Mouse (Mus musculus) forebrain, embryonic 14.5 days (tissue): ENCODE data around the gene Dtd1. TPM values are rescaled to one million over a fixed set of nuclear protein-coding genes. Genes with fewer than 3 reads are reported as not detected.

ENCODE experiments used
- ATAC-seq: fragments of 200-750 bp; cut with Nextera tagmentation; 2 replicates; pipeline ENCODE4 v1.8.0; 2017; ENCODE audit warnings: mild to moderate bottlenecking, moderate library complexity
- DNase-seq: peaks from one replicate; pipeline ENCODE4 v3.0.0-alpha.2; 2015; ENCODE audit warnings: low spot score
- H3K27ac ChIP-seq: fragments of 300-500 bp; sonication (generic); 2 replicates; pipeline ENCODE4 v1.5.1; 2014; ENCODE audit warnings: low read depth, mild to moderate bottlenecking, control low read depth, low read length, moderate library complexity
- H3K27me3 ChIP-seq: fragments of 300-500 bp; sonication (generic); replicated peaks from 2 replicates; pipeline ENCODE4 v1.6.1; 2014; ENCODE audit warnings: low read length, control low read depth, mixed read lengths; ENCODE audit not compliant: control insufficient read depth, insufficient read depth
- H3K36me3 ChIP-seq: fragments of 300-500 bp; sonication (generic); 2 replicates; pipeline ENCODE4 v1.6.1; 2014; ENCODE audit warnings: low read length, control low read depth; ENCODE audit not compliant: control insufficient read depth, insufficient read depth
- H3K4me1 ChIP-seq: fragments of 300-500 bp; sonication (generic); 2 replicates; pipeline ENCODE4 v1.6.1; 2014; ENCODE audit warnings: antibody characterized with exemption, low read length, control low read depth; ENCODE audit not compliant: control insufficient read depth, insufficient read depth
- H3K4me2 ChIP-seq: fragments of 300-500 bp; sonication (generic); 2 replicates; pipeline ENCODE4 v1.6.1; 2014; ENCODE audit warnings: mild to moderate bottlenecking, control low read depth, low read length
- H3K4me3 ChIP-seq: fragments of 300-500 bp; sonication (generic); 2 replicates; pipeline ENCODE4 v1.5.1; 2014; ENCODE audit warnings: low read depth, low read length, control low read depth
- H3K9ac ChIP-seq: fragments of 300-500 bp; sonication (generic); 2 replicates; pipeline ENCODE4 v1.6.1; 2014; ENCODE audit warnings: mild to moderate bottlenecking, low read length, control low read depth, moderate library complexity
- H3K9me3 ChIP-seq: fragments of 300-500 bp; sonication (generic); replicated peaks from 2 replicates; pipeline ENCODE4 v1.6.1; 2016; ENCODE audit warnings: low read length, control low read depth, mixed read lengths; ENCODE audit not compliant: control insufficient read depth
- WGBS: fragments of 180-500 bp; shearing (Covaris S2); extraction: QIAGEN DNeasy Blood & Tissue Kit; methylation state at CpG from one replicate; pipeline ENCODE4 v1.1.7; 2014; 5-methylcytosine and 5-hydroxymethylcytosine counted together
- polyA plus RNA-seq: library from polyadenylated mRNA; unstranded; fragments of >200 nt; fragmentation: Nextera tagmentation; extraction: Ambion mirVana; gene quantifications from 2 replicates; pipeline ENCODE4 v1.2.1, GENCODE M21; 2014

The Dtd1 gene
- polyA plus RNA-seq, 1 experiment from 2014 or later = 69.7 TPM

- H3K27ac ChIP-seq = no peak overlapping the region
- no peak for DNase-seq
- 93% methylated on average over 5 of the region's 5 CpGs for WGBS
- H3K9ac ChIP-seq = no peak overlapping the region
- H3K4me2 ChIP-seq = no peak overlapping the region
- ATAC-seq = no peak
- no peak overlapping the region for H3K4me3 ChIP-seq
- H3K4me1 ChIP-seq = peaks cover 7% of the 10 kb centered on the region
- no peaks in the 10 kb centered on the region; the same call in 1 of the 2 replicates for H3K9me3 ChIP-seq
- H3K36me3 ChIP-seq = no peaks in the 10 kb centered on the region
- no peaks in the 10 kb centered on the region for H3K27me3 ChIP-seq
Measured at GRCm38 (mm10) chr2:144716248-144716647, 116.6 kb downstream of the Dtd1 start.

GRCm38 (mm10) chr2:144718273-144718672 is 118.6 kb downstream of the Dtd1 start:
- no peaks in the 10 kb centered on the region for H3K36me3 ChIP-seq
- no peaks in the 10 kb centered on the region for H3K27me3 ChIP-seq
- DNase-seq (no peak), ATAC-seq (no peak)
- no peak overlapping the region for H3K27ac ChIP-seq
- H3K4me1 ChIP-seq = peaks cover 7% of the 10 kb centered on the region
- 34% methylated on average over 5 of the region's 5 CpGs for WGBS
- H3K4me2 ChIP-seq = no peak overlapping the region
- no peak overlapping the region for H3K4me3 ChIP-seq
- H3K9ac ChIP-seq = no peak overlapping the region
- H3K9me3 ChIP-seq = no peaks in the 10 kb centered on the region

GRCm38 (mm10) chr2:144719294-144719693 is 119.6 kb downstream of the Dtd1 start:
- DNase-seq = no peak
- WGBS = 76% methylated on average over 5 of the region's 5 CpGs
- Histone ChIP-seq H3K9me3 (no peaks in the 10 kb centered on the region), H3K4me1 (peaks cover 7% of the 10 kb centered on the region), H3K4me3 (no peak overlapping the region), H3K4me2 (no peak overlapping the region), H3K27me3 (no peaks in the 10 kb centered on the region), H3K27ac (no peak overlapping the region), H3K36me3 (no peaks in the 10 kb centered on the region), H3K9ac (no peak overlapping the region)
- no peak for ATAC-seq

- Histone ChIP-seq H3K36me3 (no peaks in the 10 kb centered on the region), H3K4me1 (peaks cover 7% of the 10 kb centered on the region), H3K9ac (no peak overlapping the region), H3K4me3 (no peak overlapping the region), H3K27ac (no peak overlapping the region), H3K4me2 (no peak overlapping the region), H3K27me3 (no peaks in the 10 kb centered on the region), H3K9me3 (no peaks in the 10 kb centered on the region)
- WGBS = 70% methylated on average over 4 of the region's 4 CpGs
- ATAC-seq (no peak), DNase-seq (peak; percentile 14)
Measured at GRCm38 (mm10) chr2:144719718-144720117, 120.0 kb downstream of the Dtd1 start.

- Histone ChIP-seq H3K4me3 (no peak overlapping the region), H3K9ac (no peak overlapping the region), H3K36me3 (no peaks in the 10 kb centered on the region), H3K9me3 (no peaks in the 10 kb centered on the region), H3K27me3 (no peaks in the 10 kb centered on the region), H3K4me1 (peaks cover 7% of the 10 kb centered on the region), H3K27ac (no peak overlapping the region), H3K4me2 (no peak overlapping the region)
- WGBS = 31% methylated on average over 5 of the region's 5 CpGs
- no peak for DNase-seq
- ATAC-seq = 0 out of 2 replicates have a peak, but pooled peaks have one; percentile 24
Measured at GRCm38 (mm10) chr2:144720407-144720959, 120.8 kb downstream of the Dtd1 start.

- Histone ChIP-seq H3K9ac (no peak overlapping the region), H3K4me3 (no peak overlapping the region), H3K4me1 (peaks cover 4% of the 10 kb centered on the region), H3K36me3 (no peaks in the 10 kb centered on the region), H3K4me2 (no peak overlapping the region), H3K27ac (no peak overlapping the region), H3K27me3 (no peaks in the 10 kb centered on the region), H3K9me3 (no peaks in the 10 kb centered on the region)
- ATAC-seq = no peak
- DNase-seq = no peak
- WGBS = 94% methylated on average over 1 of the region's 1 CpGs
Measured at GRCm38 (mm10) chr2:144724679-144725078, 125.0 kb downstream of the Dtd1 start.

- Histone ChIP-seq H3K4me1 (no peaks in the 10 kb centered on the region), H3K9me3 (no peaks in the 10 kb centered on the region), H3K36me3 (no peaks in the 10 kb centered on the region), H3K27ac (no peak overlapping the region), H3K4me2 (no peak overlapping the region), H3K9ac (no peak overlapping the region), H3K27me3 (no peaks in the 10 kb centered on the region), H3K4me3 (no peak overlapping the region)
- ATAC-seq (no peak), DNase-seq (no peak)
- WGBS = 98% methylated on average over 3 of the region's 3 CpGs
Measured at GRCm38 (mm10) chr2:144727136-144727535, 127.4 kb downstream of the Dtd1 start.

GRCm38 (mm10) chr2:144729776-144730175 is 130.1 kb downstream of the Dtd1 start:
- H3K36me3 ChIP-seq = no peaks in the 10 kb centered on the region
- H3K9ac ChIP-seq = no peak overlapping the region
- no peak overlapping the region for H3K4me3 ChIP-seq
- no peaks in the 10 kb centered on the region for H3K4me1 ChIP-seq
- no peaks in the 10 kb centered on the region for H3K9me3 ChIP-seq
- 96% methylated on average over 2 of the region's 2 CpGs for WGBS
- no peak overlapping the region for H3K4me2 ChIP-seq
- DNase-seq (no peak), ATAC-seq (no peak)
- H3K27ac ChIP-seq = no peak overlapping the region
- H3K27me3 ChIP-seq = no peaks in the 10 kb centered on the region

- no peak for ATAC-seq
- Histone ChIP-seq H3K4me2 (no peak overlapping the region), H3K27me3 (no peaks in the 10 kb centered on the region), H3K27ac (no peak overlapping the region), H3K36me3 (no peaks in the 10 kb centered on the region), H3K9ac (no peak overlapping the region), H3K4me1 (no peaks in the 10 kb centered on the region), H3K4me3 (no peak overlapping the region), H3K9me3 (no peaks in the 10 kb centered on the region)
- 95% methylated on average over 5 of the region's 5 CpGs for WGBS
- no peak for DNase-seq
Measured at GRCm38 (mm10) chr2:144738161-144738560, 138.5 kb downstream of the Dtd1 start.
